Mouse (Mus musculus): ENCODE data around the gene Dnajc9.

Gene Dnajc9

GRCm38 (mm10) chr14:20388441-20389129, at the start of gene Dnajc9:
Gene Dnajc9, minus strand, starts transcription at chr14:20388910.
- DNase-seq (ENCODE audit: low spot score in 2 of 2): peak; percentile 95 to 96

DNA sequence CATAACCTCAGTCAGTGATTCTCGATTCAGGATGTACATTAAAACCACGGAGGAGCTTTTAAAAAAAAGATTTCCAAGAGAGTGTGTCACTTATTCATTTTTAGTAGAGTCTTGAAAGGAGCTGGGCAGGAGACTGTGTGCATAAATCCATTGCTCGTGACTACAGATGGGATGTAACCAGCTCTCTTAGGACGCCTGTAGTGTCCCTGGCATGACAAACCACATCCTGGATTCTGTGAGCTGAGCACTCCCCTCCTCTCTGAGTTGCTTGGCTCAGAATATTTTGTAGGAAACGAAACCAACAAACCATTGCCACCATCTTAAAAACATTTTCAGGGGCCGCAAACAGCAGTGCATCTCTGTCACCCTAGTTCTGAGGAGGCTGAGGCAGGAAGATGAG, 48.3 kb upstream of the Dnajc9 start:
- DNase-seq (ENCODE audit: low spot score in 2 of 2): no peak

GRCm38 (mm10) chr14:20432420-20432819, 43.7 kb upstream of the Dnajc9 start:
- DNase-seq (ENCODE audit: low spot score in 2 of 2): peak in 1 of 2 experiments; percentile 12

DNA sequence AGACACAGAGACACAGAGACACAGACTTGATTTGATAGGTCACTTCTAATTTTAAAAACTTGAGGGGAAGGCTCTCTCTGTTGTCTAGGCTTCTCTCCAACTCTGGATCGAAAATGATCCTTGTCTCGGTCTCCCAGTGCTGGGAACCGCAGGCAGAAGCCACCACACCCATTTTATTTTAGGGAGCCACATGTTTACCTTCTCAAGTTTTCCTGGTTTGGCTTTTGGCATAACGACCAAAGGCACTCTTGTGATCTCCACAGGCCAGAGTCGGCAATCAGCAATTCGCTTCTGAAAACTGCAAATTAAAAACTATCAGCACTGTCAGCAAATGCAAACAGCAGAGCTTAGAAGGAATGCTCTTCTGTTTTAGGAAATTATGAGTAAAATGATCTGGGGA, 43.0 kb upstream of the Dnajc9 start:
- no peak for DNase-seq (ENCODE audit: low spot score in 2 of 2)

- DNase-seq (ENCODE audit: low spot score in 2 of 2): no peak
These were observed 41.1 kb upstream of the Dnajc9 start for GRCm38 (mm10) chr14:20429833-20430232.

DNA sequence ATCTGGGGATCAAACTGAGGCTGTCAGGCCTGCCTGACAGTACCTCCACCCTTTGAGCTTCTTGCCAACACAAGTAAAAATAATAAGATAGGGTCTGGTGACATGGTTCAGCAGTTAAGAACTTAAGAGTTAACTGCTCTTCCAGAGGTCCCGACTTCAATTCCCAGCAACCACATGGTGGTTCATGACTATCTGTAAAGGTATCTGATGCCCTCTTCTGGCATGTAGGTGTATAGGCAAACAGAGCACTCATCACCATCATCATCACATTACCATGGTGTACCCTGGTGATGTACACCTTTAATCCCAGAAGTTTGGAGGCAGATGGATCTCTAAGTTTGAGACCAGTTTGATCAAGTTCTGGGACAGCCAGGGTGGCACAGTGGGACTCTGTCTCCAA, 39.9 kb upstream of the Dnajc9 start:
- DNase-seq (ENCODE audit: low spot score in 2 of 2): no peak

GRCm38 (mm10) chr14:20423046-20423445, 34.3 kb upstream of the Dnajc9 start:
- DNase-seq (ENCODE audit: low spot score in 2 of 2): no peak

- no peak for DNase-seq (ENCODE audit: low spot score in 2 of 2)
These were observed 33.5 kb upstream of the Dnajc9 start for GRCm38 (mm10) chr14:20422257-20422656.

GRCm38 (mm10) chr14:20400071-20400470, 11.4 kb upstream of the Dnajc9 start:
- peak in 1 of 2 experiments; percentile 52 for DNase-seq (ENCODE audit: low spot score in 2 of 2)

DNA sequence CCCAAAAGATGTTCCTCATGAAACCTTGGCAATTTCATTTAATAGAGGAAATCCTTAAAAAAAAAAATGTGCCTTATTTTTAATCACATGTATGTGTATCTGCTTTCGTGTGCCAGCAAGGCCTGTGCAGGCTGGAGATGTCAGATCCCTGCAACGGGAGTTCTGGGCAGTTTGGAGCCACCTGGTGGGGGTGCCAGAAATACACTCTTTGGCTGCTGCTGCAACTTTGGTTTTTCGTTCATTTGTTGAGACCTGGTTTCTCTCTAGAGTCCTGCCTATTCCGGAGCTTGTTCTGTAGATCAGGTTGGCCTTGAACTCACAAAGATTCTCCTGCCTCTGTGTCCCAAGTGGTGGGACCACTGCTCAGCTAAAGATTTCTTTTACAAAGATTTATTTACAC, 10.2 kb upstream of the Dnajc9 start:
- no peak for DNase-seq (ENCODE audit: low spot score in 2 of 2)

GRCm38 (mm10) chr14:20397220-20397619, 8.5 kb upstream of the Dnajc9 start:
- DNase-seq (ENCODE audit: low spot score in 2 of 2): no peak

GRCm38 (mm10) chr14:20393205-20393913, 4.6 kb upstream of the Dnajc9 start, which contains the start of gene Mrps16:
Gene Mrps16, minus strand, starts transcription at chr14:20393634.
- peak; percentile 89 to 95 for DNase-seq (ENCODE audit: low spot score in 2 of 2)

- DNase-seq (ENCODE audit: low spot score in 2 of 2): no peak
These were observed 3.6 kb upstream of the Dnajc9 start for GRCm38 (mm10) chr14:20392326-20392725.

DNA sequence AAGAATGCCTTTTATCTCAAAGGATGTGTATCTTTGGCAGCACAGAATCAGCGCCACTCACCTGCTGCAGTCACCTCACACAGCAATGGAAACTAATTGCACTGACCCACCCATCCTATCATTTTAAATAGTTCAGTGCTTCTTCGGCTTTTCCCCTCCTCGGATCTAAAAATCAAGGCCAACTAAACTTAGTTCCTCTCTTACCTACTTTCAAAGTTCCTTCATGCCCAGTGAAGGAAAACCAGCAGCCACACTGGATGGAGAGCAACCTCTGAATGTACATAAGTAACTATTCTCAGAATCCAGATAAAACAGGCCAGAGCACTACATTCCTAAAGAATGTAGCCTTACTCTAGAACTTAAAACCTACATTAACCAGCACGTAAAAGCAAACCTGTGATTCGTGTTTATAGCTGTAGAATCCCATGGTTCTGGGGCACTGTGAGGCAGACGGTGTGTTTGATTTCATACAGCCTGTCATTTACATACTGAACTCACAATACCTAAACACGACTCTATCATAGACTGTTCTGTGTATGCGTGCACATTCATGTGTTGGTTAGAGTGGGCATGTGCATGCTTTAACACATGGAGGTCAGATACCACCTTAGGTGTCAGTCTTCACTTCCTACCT, 853 bp upstream of the Dnajc9 start:
- no peak for DNase-seq (ENCODE audit: low spot score in 2 of 2)

- DNase-seq (ENCODE audit: low spot score in 2 of 2): no peak
These were observed 8.8 kb downstream of the Dnajc9 start for GRCm38 (mm10) chr14:20379753-20380430.

- DNase-seq (ENCODE audit: low spot score in 2 of 2): no peak
These were observed 9.5 kb downstream of the Dnajc9 start for GRCm38 (mm10) chr14:20379087-20379640.

DNA sequence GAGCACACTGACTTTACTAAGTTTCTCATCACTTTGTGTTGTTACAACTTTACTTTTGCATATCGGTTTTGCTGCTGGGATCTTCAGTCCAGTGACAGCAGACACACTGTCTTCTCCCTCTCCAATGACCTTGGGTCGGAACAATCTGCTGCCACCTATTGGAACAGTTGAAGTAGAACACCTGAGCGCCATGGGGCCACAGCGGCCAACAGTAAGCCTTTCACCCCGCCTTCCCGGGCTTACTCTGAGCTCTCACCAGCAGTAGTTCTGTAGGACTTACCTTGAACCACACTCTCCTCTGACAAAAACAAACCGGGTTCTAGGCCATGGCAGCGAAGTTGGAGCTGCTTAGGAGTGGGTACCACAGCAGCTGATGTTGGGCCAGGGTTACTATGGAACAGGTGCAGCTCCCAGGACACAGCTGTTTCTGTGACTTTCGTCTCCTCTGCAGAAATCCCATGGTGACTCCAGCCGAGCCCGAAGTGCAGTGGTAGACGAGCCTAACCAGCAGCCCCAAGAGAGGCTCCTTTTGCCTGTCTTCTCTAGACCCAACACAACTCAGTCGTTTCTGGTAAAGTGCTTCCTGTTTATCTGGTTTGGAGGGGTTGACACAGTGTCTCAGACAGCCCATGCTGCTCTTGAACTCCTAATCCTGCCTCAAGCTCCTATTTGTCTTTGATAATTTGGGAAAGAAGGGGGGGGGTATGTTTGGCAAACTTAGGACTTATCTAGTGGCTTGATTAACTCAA, 10.2 kb downstream of the Dnajc9 start:
- no peak for DNase-seq (ENCODE audit: low spot score in 2 of 2)

DNA sequence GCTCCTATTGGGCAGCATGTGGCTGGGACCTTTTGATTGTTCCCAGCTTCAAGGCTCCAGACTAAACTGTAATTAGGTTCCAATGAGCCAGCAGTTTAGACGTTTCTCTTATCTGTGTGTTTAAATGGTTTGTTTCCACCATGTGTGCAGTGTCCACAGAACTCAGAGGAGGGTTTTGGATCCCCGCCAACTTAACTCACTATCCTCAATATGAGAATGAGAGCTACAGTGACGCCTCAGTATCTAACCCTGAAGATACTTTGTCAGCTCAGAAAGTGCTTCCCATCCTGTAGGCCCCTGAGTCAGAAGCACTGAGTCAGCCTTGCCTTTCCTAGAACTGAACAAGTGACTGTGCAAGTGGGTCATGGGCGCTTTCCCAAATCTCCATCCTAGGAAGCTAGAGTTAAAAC, 11.6 kb downstream of the Dnajc9 start:
- DNase-seq (ENCODE audit: low spot score in 2 of 2): no peak

DNA sequence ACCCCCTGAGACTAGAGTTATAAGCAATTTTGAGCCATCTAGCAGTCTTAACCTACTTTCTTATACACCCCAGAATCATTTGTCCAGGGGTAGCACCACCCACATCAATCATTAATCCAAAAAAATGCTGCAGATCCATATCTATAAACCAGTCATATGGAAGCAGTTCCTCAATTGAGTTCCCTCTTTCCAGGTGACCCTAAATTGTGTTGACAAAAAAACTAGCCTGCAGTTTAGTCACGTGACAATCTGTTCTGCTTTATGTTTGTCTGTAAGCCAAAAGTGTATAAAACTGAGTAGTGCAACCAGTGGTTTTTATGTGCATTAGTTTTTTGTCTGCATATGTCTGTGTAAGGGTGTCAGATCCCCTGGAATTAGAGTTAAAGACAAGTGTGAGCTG, 16.9 kb downstream of the Dnajc9 start:
- no peak for DNase-seq (ENCODE audit: low spot score in 2 of 2)

DNA sequence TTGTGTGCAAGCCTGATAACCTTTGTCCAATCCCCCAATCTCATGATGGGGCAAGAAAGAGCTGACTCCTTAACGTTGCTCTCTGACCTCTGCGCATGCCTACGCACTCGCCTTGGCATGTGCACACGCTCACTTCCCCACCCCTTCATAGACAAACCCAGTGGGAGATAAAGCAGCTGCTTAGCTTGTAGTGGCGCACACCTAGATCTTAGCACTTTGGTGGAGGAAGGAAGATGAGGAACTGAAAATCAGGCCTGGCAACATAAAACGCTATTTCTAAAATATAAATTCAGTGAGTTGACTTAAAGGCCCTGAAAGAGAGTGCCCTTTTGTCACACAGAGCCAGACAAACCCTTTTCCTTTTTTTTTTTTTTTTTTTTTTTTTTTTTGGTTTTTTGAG, 17.9 kb downstream of the Dnajc9 start:
- DNase-seq (ENCODE audit: low spot score in 2 of 2): no peak

DNA sequence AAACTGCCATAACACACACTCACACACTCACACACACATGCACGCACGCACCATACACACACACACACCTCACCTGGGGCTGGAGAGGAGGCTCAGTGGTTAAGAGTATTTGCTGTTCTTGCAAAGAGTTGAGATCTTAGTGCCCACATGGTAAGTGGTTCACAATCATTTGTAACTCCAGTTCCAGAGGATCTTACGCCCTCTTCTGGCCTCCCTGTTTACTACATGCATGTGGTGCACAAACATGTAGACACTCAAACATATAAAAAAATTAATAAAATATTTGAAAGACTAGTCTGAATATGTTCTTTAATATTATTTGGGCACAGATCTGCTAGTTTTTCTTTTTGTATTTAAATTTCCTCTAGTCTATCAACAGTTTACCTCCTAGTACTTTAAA, 20.4 kb downstream of the Dnajc9 start:
- DNase-seq (ENCODE audit: low spot score in 2 of 2): no peak

Data from frontal cortex, postnatal 36 days (tissue).